Mouse (Mus musculus): Measurements from ENCODE around the gene Cytl1. TPM values are rescaled to one million over a fixed set of nuclear protein-coding genes. Genes with fewer than 3 reads are reported as not detected.

Cytl1 gene
- polyA plus RNA-seq, 1 experiment = not detected

GRCm38 (mm10) chr5:37762046-37762445 is 26.7 kb downstream of the Cytl1 start:
- no peak for TF ChIP-seq CTCF (IDR thresholded peaks at IDR 0.05; ENCODE audit: insufficient read depth, low read depth, low read length)
- TF ChIP-seq POLR2A (IDR thresholded peaks at IDR 0.05; ENCODE audit: insufficient read depth, low read depth, low read length) = no peak
- Histone ChIP-seq H3K4me1 (ENCODE audit: control insufficient read depth, insufficient read depth, low read length) (no peaks in the 10 kb centered on the region), H3K27ac (ENCODE audit: insufficient read depth, low read depth, low read length) (no peak overlapping the region), H3K4me3 (ENCODE audit: insufficient read depth, low read depth, low read length) (no peak overlapping the region)
- 90% methylated on average over 3 of the region's 3 CpGs for WGBS

GRCm38 (mm10) chr5:37765851-37766250 is 30.5 kb downstream of the Cytl1 start:
- Histone ChIP-seq H3K4me1 (ENCODE audit: control insufficient read depth, insufficient read depth, low read length) (peaks cover 5% of the 10 kb centered on the region; the same call in 1 of the 2 replicates), H3K4me3 (ENCODE audit: insufficient read depth, low read depth, low read length) (no peak overlapping the region), H3K27ac (ENCODE audit: insufficient read depth, low read depth, low read length) (no peak overlapping the region)
- no peak for TF ChIP-seq CTCF (IDR thresholded peaks at IDR 0.05; ENCODE audit: insufficient read depth, low read depth, low read length)
- TF ChIP-seq POLR2A (IDR thresholded peaks at IDR 0.05; ENCODE audit: insufficient read depth, low read depth, low read length) = no peak
- 34% methylated on average over 8 of the region's 8 CpGs for WGBS

GRCm38 (mm10) chr5:37767231-37767630 is 31.9 kb downstream of the Cytl1 start:
- Histone ChIP-seq H3K27ac (ENCODE audit: insufficient read depth, low read depth, low read length) (no peak overlapping the region), H3K4me1 (ENCODE audit: control insufficient read depth, insufficient read depth, low read length) (peaks cover 5% of the 10 kb centered on the region; the same call in 1 of the 2 replicates), H3K4me3 (ENCODE audit: insufficient read depth, low read depth, low read length) (no peak overlapping the region)
- 78% methylated on average over 5 of the region's 5 CpGs for WGBS
- no peak for TF ChIP-seq POLR2A (IDR thresholded peaks at IDR 0.05; ENCODE audit: insufficient read depth, low read depth, low read length)
- TF ChIP-seq CTCF (IDR thresholded peaks at IDR 0.05; ENCODE audit: insufficient read depth, low read depth, low read length) = no peak

- TF ChIP-seq POLR2A (IDR thresholded peaks at IDR 0.05; ENCODE audit: insufficient read depth, low read depth, low read length) = no peak
- no peak for TF ChIP-seq CTCF (IDR thresholded peaks at IDR 0.05; ENCODE audit: insufficient read depth, low read depth, low read length)
- peaks cover 7% of the 10 kb centered on the region; the same call in 1 of the 2 replicates for H3K4me1 ChIP-seq (ENCODE audit: control insufficient read depth, insufficient read depth, low read length)
- WGBS = 30% methylated on average over 5 of the region's 5 CpGs
- H3K4me3 ChIP-seq (ENCODE audit: insufficient read depth, low read depth, low read length) = no peak overlapping the region
- H3K27ac ChIP-seq (ENCODE audit: insufficient read depth, low read depth, low read length) = no peak overlapping the region
These were observed 33.7 kb downstream of the Cytl1 start for GRCm38 (mm10) chr5:37769031-37769430.

GRCm38 (mm10) chr5:37770870-37771269 is 35.6 kb downstream of the Cytl1 start:
- H3K27ac ChIP-seq (ENCODE audit: insufficient read depth, low read depth, low read length) = no peak overlapping the region
- peaks cover 7% of the 10 kb centered on the region; the same call in 1 of the 2 replicates for H3K4me1 ChIP-seq (ENCODE audit: control insufficient read depth, insufficient read depth, low read length)
- 85% methylated on average over 6 of the region's 6 CpGs for WGBS
- TF ChIP-seq POLR2A (IDR thresholded peaks at IDR 0.05; ENCODE audit: insufficient read depth, low read depth, low read length) (no peak), CTCF (IDR thresholded peaks at IDR 0.05; ENCODE audit: insufficient read depth, low read depth, low read length) (no peak)
- H3K4me3 ChIP-seq (ENCODE audit: insufficient read depth, low read depth, low read length) = no peak overlapping the region

GRCm38 (mm10) chr5:37774011-37774410 is 38.7 kb downstream of the Cytl1 start:
- no peak overlapping the region for H3K27ac ChIP-seq (ENCODE audit: insufficient read depth, low read depth, low read length)
- TF ChIP-seq CTCF (IDR thresholded peaks at IDR 0.05; ENCODE audit: insufficient read depth, low read depth, low read length) (no peak), POLR2A (IDR thresholded peaks at IDR 0.05; ENCODE audit: insufficient read depth, low read depth, low read length) (no peak)
- whole genome bisulfite sequencing = 77% methylated on average over 4 of the region's 4 CpGs
- H3K4me3 ChIP-seq (ENCODE audit: insufficient read depth, low read depth, low read length) = no peak overlapping the region
- H3K4me1 ChIP-seq (ENCODE audit: control insufficient read depth, insufficient read depth, low read length) = peaks cover 5% of the 10 kb centered on the region; the same call in 1 of the 2 replicates

- H3K4me1 ChIP-seq (ENCODE audit: control insufficient read depth, insufficient read depth, low read length) = 0 out of 2 replicates have a peak, but pooled peaks cover 2% of the 10 kb centered on the region
- WGBS = 61% methylated on average over 5 of the region's 5 CpGs
- no peak overlapping the region for H3K27ac ChIP-seq (ENCODE audit: insufficient read depth, low read depth, low read length)
- no peak for TF ChIP-seq CTCF (IDR thresholded peaks at IDR 0.05; ENCODE audit: insufficient read depth, low read depth, low read length)
- no peak for TF ChIP-seq POLR2A (IDR thresholded peaks at IDR 0.05; ENCODE audit: insufficient read depth, low read depth, low read length)
- no peak overlapping the region for H3K4me3 ChIP-seq (ENCODE audit: insufficient read depth, low read depth, low read length)
These were observed 40.4 kb downstream of the Cytl1 start for GRCm38 (mm10) chr5:37775681-37776080.

- H3K4me1 ChIP-seq (ENCODE audit: control insufficient read depth, insufficient read depth, low read length) = no peaks in the 10 kb centered on the region
- WGBS = 21% methylated on average over 8 of the region's 8 CpGs
- TF ChIP-seq CTCF (IDR thresholded peaks at IDR 0.05; ENCODE audit: insufficient read depth, low read depth, low read length) (no peak), POLR2A (IDR thresholded peaks at IDR 0.05; ENCODE audit: insufficient read depth, low read depth, low read length) (no peak)
- no peak overlapping the region for H3K27ac ChIP-seq (ENCODE audit: insufficient read depth, low read depth, low read length)
- H3K4me3 ChIP-seq (ENCODE audit: insufficient read depth, low read depth, low read length) = no peak overlapping the region
These were observed 48.0 kb downstream of the Cytl1 start for GRCm38 (mm10) chr5:37783306-37783705.

GRCm38 (mm10) chr5:37784847-37785391 is 49.6 kb downstream of the Cytl1 start:
- 75% methylated on average over 9 of the region's 9 CpGs for WGBS
- H3K4me3 ChIP-seq (ENCODE audit: insufficient read depth, low read depth, low read length) = no peak overlapping the region
- no peak overlapping the region for H3K27ac ChIP-seq (ENCODE audit: insufficient read depth, low read depth, low read length)
- no peaks in the 10 kb centered on the region for H3K4me1 ChIP-seq (ENCODE audit: control insufficient read depth, insufficient read depth, low read length)
- TF ChIP-seq CTCF (IDR thresholded peaks at IDR 0.05; ENCODE audit: insufficient read depth, low read depth, low read length) (no peak), POLR2A (IDR thresholded peaks at IDR 0.05; ENCODE audit: insufficient read depth, low read depth, low read length) (no peak)

Other genes starting within 250 kb of the Cytl1 start
- not detected in 2 replicates for gene Stk32b, start 18.3 kb upstream of the Cytl1 start, polyA plus RNA-seq (2012; ENCODE audit: insufficient read depth, insufficient read length, low replicate concordance, missing spikeins)
- gene Msx1, start 89.1 kb downstream of the Cytl1 start, polyA plus RNA-seq (2012; ENCODE audit: insufficient read depth, insufficient read length, low replicate concordance, missing spikeins) = not detected in 2 replicates

Data from olfactory bulb, adult 2 months (tissue).